Mouse (Mus musculus) heart, adult 10 weeks (tissue): ENCODE data around the gene Olfr1414. TPM values are rescaled to one million over a fixed set of nuclear protein-coding genes. Genes with fewer than 3 reads are reported as not detected.

Experiments
- polyA plus RNA-seq: library from polyadenylated mRNA; stranded (reverse); fragments of 350-450 nt; fragmentation: Illumina TruSeq; extraction: RNeasy Lipid Tissue Mini Kit (QIAGEN cat#74804); gene quantifications from one replicate; pipeline ENCODE4 v1.2.3, GENCODE M21; 2014; ENCODE audit warnings: low read depth, low replicate concordance

Olfr1414 gene
- not detected for polyA plus RNA-seq

GRCm38 (mm10) chr1:92518561-92518960, at the start of gene Olfr1414:
Gene Olfr1414, minus strand, starts transcription at chr1:92518661.

DNA sequence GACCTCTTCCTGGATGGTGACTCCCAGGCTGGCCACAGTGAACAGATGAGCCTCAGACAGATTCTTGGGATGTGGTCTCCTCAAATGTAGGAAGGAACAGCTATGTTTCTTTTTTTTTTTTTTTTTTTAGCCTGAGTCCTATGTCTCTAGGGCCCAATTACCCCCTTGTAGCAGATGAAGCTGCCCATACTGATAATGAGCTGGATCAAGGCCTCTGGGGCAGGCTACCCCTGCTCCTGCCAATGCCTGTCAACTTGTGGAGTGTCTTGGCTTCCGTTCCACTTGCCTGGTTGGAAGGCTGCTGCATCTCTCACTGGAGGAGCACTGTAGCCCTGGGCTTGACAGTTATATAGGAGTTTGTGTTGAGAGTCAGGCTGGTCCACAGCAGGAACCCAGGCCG, 22.5 kb downstream of the Olfr1414 start, which contains the start of gene Olfr1415:
Gene Olfr1415 (minus strand): TSS at position 101 of the 400 bp plus-strand sequence.

DNA sequence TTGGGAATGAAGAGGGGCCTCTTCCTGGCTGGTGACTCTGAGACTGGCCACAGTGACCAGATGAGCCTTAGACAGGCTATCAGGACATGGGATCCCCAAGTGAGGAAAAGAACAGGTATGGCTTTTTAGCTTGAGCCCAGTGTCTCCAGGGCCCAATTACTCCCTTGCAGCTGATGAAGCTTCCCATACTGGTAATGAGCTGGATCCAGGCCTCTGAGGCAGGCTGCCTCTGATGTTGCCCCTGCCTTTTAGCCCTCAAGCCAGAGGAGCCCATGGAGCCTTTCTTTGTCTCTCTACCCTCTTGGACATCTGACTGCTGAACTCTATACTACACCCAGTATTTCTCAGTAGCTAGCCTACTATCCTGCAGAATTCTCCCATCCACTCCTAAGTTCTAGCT, 33.4 kb downstream of the Olfr1414 start, which contains the start of gene Olfr1416:
Gene Olfr1416 (minus strand): TSS at position 101 of the 400 bp plus-strand sequence.

GRCm38 (mm10) chr1:92473165-92474041, 45.1 kb downstream of the Olfr1414 start, which contains the start of gene Ndufa10:
Gene Ndufa10, minus strand, starts transcription at chr1:92473860.

Other genes with a start within 250 kb of the Olfr1414 start
- gene Ndufa10, start 44.8 kb downstream of the Olfr1414 start, polyA plus RNA-seq: 627 TPM
- not detected for gene Olfr1416, start 33.5 kb downstream of the Olfr1414 start, polyA plus RNA-seq
- not detected for gene Olfr1415, start 22.6 kb downstream of the Olfr1414 start, polyA plus RNA-seq
- not detected for gene Olfr1413, start 52.7 kb upstream of the Olfr1414 start, polyA plus RNA-seq
- gene Olfr1412, start 67.1 kb upstream of the Olfr1414 start, polyA plus RNA-seq: not detected
- not detected for gene Olfr1411, start 75.8 kb upstream of the Olfr1414 start, polyA plus RNA-seq
- gene Olfr1410, start 87.1 kb upstream of the Olfr1414 start, polyA plus RNA-seq: not detected
- gene Olfr12, start 99.1 kb upstream of the Olfr1414 start, polyA plus RNA-seq: not detected
- 242 TPM for gene Cops9, start 123.3 kb upstream of the Olfr1414 start, polyA plus RNA-seq
- not detected for gene Otos, start 130.2 kb upstream of the Olfr1414 start, polyA plus RNA-seq